Mouse (Mus musculus) ES-E14 (cell line): ENCODE data around the gene Sell.

ENCODE experiments used
- CHD2 ChIP-seq: IDR thresholded peaks from 2 replicates; pipeline ENCODE4 v1.6.1; 2014; ENCODE audit warnings: mild to moderate bottlenecking, low read depth, low read length, inconsistent platforms
- HCFC1 ChIP-seq: IDR thresholded peaks from 2 replicates; pipeline ENCODE4 v1.6.1; 2012; ENCODE audit warnings: low read length, inconsistent platforms, borderline replicate concordance; ENCODE audit not compliant: insufficient read depth
- MAFK ChIP-seq: IDR thresholded peaks from 2 replicates; pipeline ENCODE4 v1.6.1; 2014; ENCODE audit warnings: mild to moderate bottlenecking, low read depth, low read length, inconsistent platforms; ENCODE audit not compliant: insufficient read depth
- ZC3H11A ChIP-seq: IDR thresholded peaks from 2 replicates; pipeline ENCODE4 v1.6.1; 2012; ENCODE audit warnings: low read depth, mild to moderate bottlenecking, inconsistent platforms, low read length, borderline replicate concordance
- ZNF384 ChIP-seq: IDR thresholded peaks from 2 replicates; pipeline ENCODE4 v1.6.1; 2012; ENCODE audit warnings: low read depth, low read length, inconsistent platforms

DNA sequence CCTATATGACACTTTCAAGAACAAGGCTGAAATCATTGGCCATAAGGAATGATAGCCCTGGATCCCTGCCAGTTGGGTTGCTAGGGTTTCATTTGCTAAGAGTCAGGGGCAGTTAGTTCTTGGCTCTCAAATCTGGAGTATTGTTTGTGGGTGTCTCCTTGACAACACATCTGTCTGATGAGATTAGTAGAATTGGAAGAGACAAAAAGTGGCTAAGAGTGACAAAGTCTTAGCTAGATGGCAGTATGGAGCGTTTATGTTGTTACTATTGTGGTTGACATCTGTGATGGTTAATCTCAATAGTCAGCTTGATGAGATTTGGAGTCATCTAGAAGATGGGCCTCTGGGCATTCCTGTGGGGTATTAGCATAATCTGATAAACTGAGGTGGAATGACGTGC is 36.6 kb downstream of the Sell start:
- TF ChIP-seq ZC3H11A (no peak), ZNF384 (no peak), HCFC1 (no peak), MAFK (no peak), CHD2 (no peak)
